Mouse (Mus musculus) C2C12 (cell line): ENCODE results near the gene Usp37. TPM values are rescaled to one million over a fixed set of nuclear protein-coding genes. Genes with fewer than 3 reads are reported as not detected.
A peak's percentile ranks its signal among the peaks of the same experiment; 100 is the strongest.
"Not testable (repeated sequence)": the region's sequence is repeated elsewhere in the genome, so short reads cannot be mapped to it uniquely, and the experiment has no call there.

Experiments
- H3K27me3 ChIP-seq: one replicate; pipeline ENCODE4 v1.6.1; 2011; ENCODE audit not compliant: control insufficient read depth, insufficient read depth, insufficient read length
- H3K36me3 ChIP-seq: one replicate; pipeline ENCODE4 v1.6.1; 2011; ENCODE audit not compliant: control insufficient read depth, insufficient read depth
- H3K4me3 ChIP-seq: one replicate; pipeline ENCODE4 v1.5.1; 2011; ENCODE audit warnings: mild to moderate bottlenecking, control low read depth; ENCODE audit not compliant: poor library complexity, insufficient read depth, severe bottlenecking
- H3K79me2 ChIP-seq: one replicate; pipeline ENCODE4 v1.6.1; 2011; ENCODE audit not compliant: control insufficient read depth, insufficient read depth
- H3K79me3 ChIP-seq: one replicate; pipeline ENCODE4 v1.6.1; 2011; ENCODE audit warnings: low read depth, control low read depth
- H3ac ChIP-seq: one replicate; pipeline ENCODE3; 2011; ENCODE audit warnings: low read depth; ENCODE audit not compliant: control insufficient read depth, insufficient read length
- CEBPB ChIP-seq: IDR thresholded peaks from one replicate; pipeline ENCODE4 v1.6.1; 2011; ENCODE audit warnings: low read depth, mild to moderate bottlenecking, control low read depth, moderate library complexity
- CTCF ChIP-seq: IDR thresholded peaks from one replicate; pipeline ENCODE4 v1.5.1; 2011; ENCODE audit not compliant: control insufficient read depth, insufficient read depth, insufficient read length
- FOSL1 ChIP-seq: IDR thresholded peaks from one replicate; pipeline ENCODE4 v1.8.0; 2011; ENCODE audit warnings: mild to moderate bottlenecking, low read length; ENCODE audit not compliant: poor library complexity, insufficient read depth, severe bottlenecking
- MAX ChIP-seq: IDR thresholded peaks from one replicate; pipeline ENCODE4 v1.6.1; 2011; ENCODE audit warnings: mild to moderate bottlenecking, control low read depth
- MYOD1 ChIP-seq: IDR thresholded peaks from one replicate; pipeline ENCODE4 v1.6.1; 2011; ENCODE audit warnings: low read depth; ENCODE audit not compliant: control insufficient read depth, insufficient read length
- MYOG ChIP-seq: IDR thresholded peaks from one replicate; pipeline ENCODE4 v1.6.1; 2011; ENCODE audit not compliant: control insufficient read depth, insufficient read length; ENCODE audit errors: extremely low read depth
- USF1 ChIP-seq: IDR thresholded peaks from one replicate; pipeline ENCODE4 v1.6.1; 2011; ENCODE audit warnings: low read depth, mild to moderate bottlenecking, control low read depth, moderate library complexity
- polyA plus RNA-seq: library from polyadenylated mRNA; unstranded; fragments of >200 nt; fragmentation: generic; extraction: Trizol; gene quantifications from one replicate; pipeline ENCODE4 v1.2.1, GENCODE M21; 2012; ENCODE audit warnings: missing spikeins

Usp37 gene
- polyA plus RNA-seq, 1 experiment, result 4.9 TPM

DNA sequence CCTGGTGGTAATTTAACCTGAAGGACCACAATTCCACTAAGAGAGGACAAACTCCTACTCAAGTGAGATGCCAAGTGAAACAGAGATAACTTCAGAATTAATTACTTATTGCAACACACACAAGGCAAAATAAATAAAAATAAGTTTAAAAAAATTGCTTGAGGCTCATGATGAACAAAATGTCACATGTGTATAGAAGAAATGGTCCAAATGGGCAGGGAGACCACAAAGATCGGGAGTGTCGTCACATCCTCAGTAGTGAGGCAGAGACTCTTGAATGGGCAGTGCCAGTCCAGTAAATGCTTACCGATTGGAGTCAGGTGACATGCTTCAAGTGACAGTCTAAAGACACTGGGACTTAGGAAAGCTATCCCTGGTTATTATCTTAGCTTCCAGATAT, 143.6 kb downstream of the Usp37 start:
- Histone ChIP-seq H3K79me3 (no peaks in the 10 kb centered on the region), H3ac (no peak overlapping the region), H3K36me3 (no peaks in the 10 kb centered on the region), H3K79me2 (no peaks in the 10 kb centered on the region), H3K4me3 (no peak overlapping the region), H3K27me3 (no peaks in the 10 kb centered on the region)
- TF ChIP-seq MAX, result no peak
- no peak for TF ChIP-seq USF1
- no peak for TF ChIP-seq MYOG
- TF ChIP-seq FOSL1, result no peak
- no peak for TF ChIP-seq CTCF
- TF ChIP-seq MYOD1, result no peak
- TF ChIP-seq CEBPB, result no peak

DNA sequence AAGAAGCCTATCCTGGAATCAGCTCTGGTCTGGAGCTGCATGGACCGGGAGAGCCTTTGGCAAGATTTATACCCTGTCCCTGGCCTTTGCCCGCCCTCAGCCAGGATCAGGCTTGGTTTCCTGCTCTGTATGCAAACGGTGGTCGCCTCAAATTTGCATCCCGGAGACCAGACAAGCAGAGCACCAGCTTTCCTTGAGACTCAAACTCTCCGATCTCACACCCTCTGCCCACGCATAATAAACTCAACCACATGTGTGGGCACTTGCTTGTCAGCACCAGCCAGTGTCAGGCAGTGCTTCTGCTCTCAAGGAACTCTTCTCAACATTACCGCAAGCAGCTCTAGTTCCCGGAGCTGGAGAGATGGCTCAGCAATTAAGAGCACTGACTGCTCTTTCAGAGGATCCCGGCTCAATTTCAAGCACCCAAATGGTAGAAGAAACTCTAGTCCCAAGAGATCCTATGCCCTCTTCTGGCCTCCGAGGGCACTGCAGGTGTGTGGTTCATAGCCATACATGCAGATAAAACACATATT, 146.1 kb downstream of the Usp37 start:
- Histone ChIP-seq H3K27me3 (no peaks in the 10 kb centered on the region), H3K79me2 (peaks cover 24% of the 10 kb centered on the region), H3K4me3 (peak overlapping the region; percentile 18), H3K79me3 (peaks cover 14% of the 10 kb centered on the region), H3K36me3 (peaks cover 22% of the 10 kb centered on the region), H3ac (peak overlapping the region; percentile 69)
- TF ChIP-seq FOSL1 (no peak), MAX (no peak), MYOD1 (no peak), CEBPB (no peak), CTCF (no peak), USF1 (no peak), MYOG (no peak)

DNA sequence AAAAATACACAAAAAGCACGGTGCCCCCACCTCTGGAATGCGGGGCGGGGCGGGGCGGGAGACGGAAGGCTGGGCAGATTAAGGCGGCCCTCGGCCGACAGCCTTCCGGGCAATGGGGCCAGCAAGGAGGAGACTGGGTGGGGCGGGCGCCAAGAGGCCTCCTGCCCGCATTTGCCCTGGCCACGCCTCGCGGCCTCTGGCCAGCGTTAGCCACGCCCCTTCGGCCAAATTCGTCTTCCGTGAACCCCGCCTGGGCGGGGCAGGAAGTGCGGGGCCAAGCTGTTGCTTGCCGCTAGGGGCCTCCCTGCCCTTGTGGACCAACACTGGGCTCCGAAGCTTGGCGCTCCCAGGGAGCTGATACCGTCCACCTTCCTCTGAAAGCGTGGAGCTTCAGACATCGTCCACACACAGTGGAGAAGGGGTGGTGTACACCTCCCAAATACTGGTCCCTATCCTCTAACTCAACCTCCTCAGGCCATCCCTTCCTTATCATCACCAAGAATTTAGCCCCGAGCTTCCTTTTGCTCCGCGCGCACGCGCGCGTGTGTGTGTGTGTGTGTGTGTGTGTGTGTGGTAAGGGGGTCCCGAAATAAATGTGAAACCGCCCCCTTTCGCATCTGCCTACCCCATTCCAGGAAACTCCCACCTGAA, 146.7 kb downstream of the Usp37 start:
- H3K79me2 ChIP-seq, result peaks cover 30% of the 10 kb centered on the region
- H3K36me3 ChIP-seq, result peaks cover 22% of the 10 kb centered on the region
- H3K79me3 ChIP-seq, result peaks cover 20% of the 10 kb centered on the region
- H3K4me3 ChIP-seq, result peak overlapping the region; percentile 18
- peak; percentile 79 for TF ChIP-seq MAX
- no peak for TF ChIP-seq USF1
- TF ChIP-seq MYOD1, result no peak
- TF ChIP-seq CEBPB, result no peak
- TF ChIP-seq MYOG, result no peak
- TF ChIP-seq CTCF, result peak; percentile 88
- TF ChIP-seq FOSL1, result no peak
- no peaks in the 10 kb centered on the region for H3K27me3 ChIP-seq
- H3ac ChIP-seq, result peak overlapping the region; percentile 69

DNA sequence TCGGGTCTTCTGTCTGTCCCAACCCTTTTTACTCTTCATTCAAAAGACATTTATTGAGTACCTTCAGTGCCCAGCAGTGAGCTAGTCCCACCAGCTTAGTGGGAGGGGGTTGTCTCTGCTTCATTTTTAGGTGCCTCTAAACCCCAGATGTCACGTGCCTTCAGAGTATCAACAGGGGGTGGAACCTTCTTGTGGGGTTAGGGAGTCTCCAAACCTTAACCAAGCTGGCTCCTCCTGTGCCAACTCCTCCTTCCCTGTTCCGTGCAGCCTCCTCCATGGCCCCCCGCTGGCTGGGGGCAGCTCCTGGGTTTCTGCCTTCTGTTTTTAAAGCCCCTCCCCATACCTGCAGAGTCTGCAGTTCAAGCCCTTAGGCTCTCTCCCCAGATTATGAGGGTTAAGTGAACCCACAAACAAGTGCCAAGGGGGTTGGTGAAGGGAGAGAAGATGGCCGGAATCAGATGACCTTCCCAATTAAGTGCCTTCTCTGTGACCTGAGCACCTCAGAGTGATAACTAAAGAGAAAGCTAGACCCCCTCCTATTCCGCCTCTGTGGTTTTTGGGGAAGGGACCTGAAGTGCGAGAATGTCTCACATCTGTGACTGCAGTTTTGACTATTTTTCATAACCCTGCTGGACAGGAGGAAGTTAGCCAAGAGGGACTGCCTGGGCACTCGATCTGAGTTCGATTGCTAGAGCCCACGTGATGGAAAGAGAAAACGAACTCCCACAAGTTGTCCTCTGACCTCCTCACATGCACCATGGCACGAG, 147.4 kb downstream of the Usp37 start:
- not testable (repeated sequence) for H3K27me3 ChIP-seq, H3ac ChIP-seq, H3K4me3 ChIP-seq
- peak; percentile 76 for TF ChIP-seq USF1
- Histone ChIP-seq H3K36me3 (peaks cover 22% of the 10 kb centered on the region), H3K79me3 (peaks cover 25% of the 10 kb centered on the region), H3K79me2 (peaks cover 37% of the 10 kb centered on the region)

DNA sequence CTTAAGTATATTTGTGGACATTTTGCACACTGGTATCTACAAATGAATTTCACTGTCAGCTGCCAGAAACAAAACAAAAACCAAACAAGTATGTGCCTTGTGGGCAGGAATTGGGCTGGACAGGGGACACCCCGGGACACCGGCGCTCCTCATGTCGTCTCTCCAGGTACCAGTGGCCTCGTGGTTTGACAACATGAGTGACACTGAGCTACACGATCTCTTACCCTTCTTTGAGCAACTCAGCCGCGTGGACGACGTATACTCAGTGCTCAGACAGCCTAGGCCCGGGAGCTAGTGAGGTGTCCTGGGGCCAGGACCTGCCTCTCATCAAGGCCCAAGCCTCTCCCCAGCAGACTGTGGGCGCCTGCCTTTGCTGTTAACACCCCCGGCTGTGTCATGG, 148.8 kb downstream of the Usp37 start:
- TF ChIP-seq MAX (no peak), CEBPB (no peak), FOSL1 (no peak), MYOG (no peak), USF1 (no peak), CTCF (no peak), MYOD1 (no peak)
- H3K79me3 ChIP-seq, result peaks cover 25% of the 10 kb centered on the region
- no peak overlapping the region for H3K4me3 ChIP-seq
- H3ac ChIP-seq, result no peak overlapping the region
- H3K36me3 ChIP-seq, result peaks cover 22% of the 10 kb centered on the region
- H3K79me2 ChIP-seq, result peaks cover 38% of the 10 kb centered on the region
- no peaks in the 10 kb centered on the region for H3K27me3 ChIP-seq
